Mouse (Mus musculus): ENCODE data around the gene 2410137M14Rik. TPM values are rescaled to one million over a fixed set of nuclear protein-coding genes. Genes with fewer than 3 reads are reported as not detected.
"Not testable (repeated sequence)": the region's sequence is repeated elsewhere in the genome, so short reads cannot be mapped to it uniquely, and the experiment has no call there.

2410137M14Rik gene
- not detected in 2 replicates for polyA plus RNA-seq (2015; fragmentation: Nextera tagmentation; extraction: Ambion mirVana)

DNA sequence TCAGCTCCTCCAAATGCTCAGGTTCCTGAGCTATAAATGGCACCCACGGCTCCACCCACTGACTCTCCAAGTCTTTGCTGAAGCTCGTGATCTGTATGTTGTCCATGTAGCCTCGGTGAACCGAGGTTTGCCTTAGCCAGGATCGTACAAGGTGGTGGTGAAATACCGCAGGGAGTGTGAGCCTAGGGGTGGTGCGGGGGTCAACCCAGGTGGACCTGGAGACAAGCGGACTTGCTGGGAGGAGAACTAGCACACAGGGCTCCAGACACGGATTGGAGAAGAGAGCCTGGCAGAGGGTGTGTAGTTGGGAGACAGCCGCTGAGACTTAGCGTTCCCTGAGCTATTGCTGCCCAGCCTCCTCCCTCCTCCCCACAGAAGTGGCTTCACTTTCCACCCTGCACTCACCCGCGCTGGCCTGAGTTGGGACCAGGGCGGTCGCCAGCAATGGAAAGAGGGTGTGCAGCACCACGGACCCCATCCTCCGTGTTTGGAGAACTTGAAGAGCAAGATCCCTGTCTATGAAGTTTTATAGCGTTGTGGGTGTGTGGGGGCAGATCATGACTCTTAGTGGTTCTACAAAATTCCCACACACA is at the start of gene 2410137M14Rik:
Gene 2410137M14Rik, minus strand, starts transcription at position 17 of the 593 bp plus-strand sequence.
- no peaks in the 10 kb centered on the region for H3K36me3 ChIP-seq
- WGBS, result 8% methylated on average over 18 of the region's 18 CpGs
- H3K9ac ChIP-seq, result no peak within 1 kb of the TSS
- no peaks in the 10 kb centered on the region for H3K9me3 ChIP-seq (replicated peaks)
- H3K4me2 ChIP-seq, result peak within 1 kb of the TSS; percentile 54
- H3K4me1 ChIP-seq, result peaks cover 21% of the 10 kb centered on the region
- H3K27me3 ChIP-seq, result peaks cover 4% of the 10 kb centered on the region
- peak within 1 kb of the TSS; percentile 22 for H3K4me3 ChIP-seq (replicated peaks)
- peak; percentile 54 for ATAC-seq (replicated peaks; ENCODE audit: low FRiP score)
- no peak within 1 kb of the TSS for H3K27ac ChIP-seq

DNA sequence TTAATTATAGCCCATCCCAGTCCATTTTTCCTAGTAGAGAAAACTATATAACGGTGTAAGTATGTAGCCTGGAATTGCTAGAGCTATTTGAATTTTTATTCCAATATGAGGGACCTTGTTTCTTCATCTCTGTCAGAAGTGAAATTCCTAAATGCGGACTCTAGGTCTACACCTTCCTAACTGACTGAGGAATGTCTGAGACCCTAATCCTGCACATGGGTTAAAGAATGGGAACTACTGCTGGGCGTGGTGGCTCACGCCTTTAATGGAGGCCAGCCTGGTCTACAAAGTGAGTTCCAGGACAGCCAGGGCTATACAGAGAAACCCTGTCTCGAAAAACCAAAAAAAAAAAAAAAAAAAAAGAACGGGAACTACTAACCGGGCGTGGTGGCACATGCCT is 48.1 kb upstream of the 2410137M14Rik start:
- Histone ChIP-seq H3K9ac (0 out of 2 replicates have a peak overlapping the region, but pooled peaks have one; percentile 47), H3K4me3 (replicated peaks) (peak overlapping the region; percentile 59), H3K36me3 (no peaks in the 10 kb centered on the region), H3K27ac (peak overlapping the region; percentile 95), H3K9me3 (replicated peaks) (no peaks in the 10 kb centered on the region), H3K4me2 (peak overlapping the region; percentile 62), H3K27me3 (no peaks in the 10 kb centered on the region), H3K4me1 (0 out of 2 replicates have a peak, but pooled peaks cover 11% of the 10 kb centered on the region)
- ATAC-seq (replicated peaks; ENCODE audit: low FRiP score), result peak; percentile 19; the same call in 1 of the 2 replicates
- 70% methylated on average over 8 of the region's 8 CpGs for WGBS

DNA sequence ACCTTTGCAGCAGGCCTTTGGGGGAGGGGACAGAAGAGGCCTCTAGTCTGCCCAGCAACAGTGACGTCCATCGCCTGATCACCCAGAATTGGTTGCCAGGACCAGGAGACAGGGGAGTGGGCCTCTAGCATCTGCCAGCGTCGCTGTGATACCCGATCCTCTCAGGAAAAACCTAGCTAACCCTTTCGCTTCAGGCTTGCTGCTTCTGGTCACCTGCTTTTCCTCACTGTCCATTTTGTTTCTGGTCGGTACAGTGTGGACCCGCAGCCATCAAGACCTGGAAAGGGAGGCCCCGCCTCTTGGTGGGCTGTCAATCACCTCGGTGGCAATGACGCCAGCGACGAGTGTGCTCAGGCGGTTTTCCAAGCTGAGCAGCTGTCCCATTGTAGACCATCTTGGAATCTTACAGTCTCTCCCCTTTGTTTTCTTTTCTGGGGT is 47.7 kb upstream of the 2410137M14Rik start:
- H3K4me2 ChIP-seq, result peak overlapping the region; percentile 62
- H3K27me3 ChIP-seq, result no peaks in the 10 kb centered on the region
- 0 out of 2 replicates have a peak, but pooled peaks cover 11% of the 10 kb centered on the region for H3K4me1 ChIP-seq
- H3K27ac ChIP-seq, result peak overlapping the region; percentile 95
- no peaks in the 10 kb centered on the region for H3K36me3 ChIP-seq
- peak; percentile 99 for ATAC-seq (replicated peaks; ENCODE audit: low FRiP score)
- 0% methylated on average over 14 of the region's 14 CpGs for WGBS
- no peaks in the 10 kb centered on the region for H3K9me3 ChIP-seq (replicated peaks)
- H3K9ac ChIP-seq, result peak overlapping the region; percentile 47; the same call in 1 of the 2 replicates
- peak overlapping the region; percentile 59 for H3K4me3 ChIP-seq (replicated peaks)

DNA sequence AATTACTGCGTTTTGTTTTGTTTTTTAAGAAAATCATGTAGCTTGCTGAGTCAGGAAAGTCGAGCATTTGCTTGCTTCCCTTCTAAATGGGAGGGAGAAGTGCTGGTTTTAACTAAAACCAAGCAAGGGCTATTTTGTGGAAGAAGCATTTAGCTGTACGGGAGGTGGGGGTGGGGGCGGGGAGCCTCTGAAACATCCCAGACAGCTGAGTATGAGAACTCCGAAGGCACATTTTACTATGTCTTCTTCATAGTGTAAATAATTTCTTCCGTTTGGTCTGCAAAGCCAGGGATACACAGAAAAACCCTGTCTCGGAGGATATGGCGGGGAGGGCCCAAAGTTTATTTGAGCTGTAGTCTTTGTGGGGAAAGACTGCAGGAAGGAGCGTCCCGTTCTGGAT is 47.2 kb upstream of the 2410137M14Rik start:
- Histone ChIP-seq H3K4me3 (replicated peaks) (peak overlapping the region; percentile 59), H3K27me3 (no peaks in the 10 kb centered on the region), H3K9me3 (replicated peaks) (no peaks in the 10 kb centered on the region), H3K27ac (peak overlapping the region; percentile 95), H3K4me1 (0 out of 2 replicates have a peak, but pooled peaks cover 11% of the 10 kb centered on the region), H3K4me2 (peak overlapping the region; percentile 62), H3K36me3 (no peaks in the 10 kb centered on the region), H3K9ac (peak overlapping the region; percentile 10; the same call in 1 of the 2 replicates)
- ATAC-seq (replicated peaks; ENCODE audit: low FRiP score), result peak; percentile 41
- WGBS, result 6% methylated on average over 10 of the region's 10 CpGs

DNA sequence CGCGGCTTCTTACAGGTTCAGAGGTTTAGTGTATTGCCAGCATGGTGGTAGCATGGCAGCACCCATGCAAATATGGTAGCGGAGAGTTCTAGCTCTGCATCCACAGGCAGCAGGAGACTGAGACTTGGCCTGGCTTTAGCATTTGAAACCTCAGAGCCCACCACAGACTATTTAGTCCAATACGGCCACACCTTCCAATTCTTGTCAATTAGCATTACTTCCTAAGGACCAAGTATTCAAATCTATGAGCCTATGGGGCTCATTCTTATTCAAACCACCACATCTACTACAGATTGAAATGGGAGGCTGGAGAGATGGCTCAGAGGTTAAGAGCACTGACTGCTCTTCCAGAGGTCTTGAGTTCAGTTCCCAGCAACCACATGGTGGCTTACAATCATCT is 46.4 kb upstream of the 2410137M14Rik start:
- Histone ChIP-seq H3K9me3 (replicated peaks) (no peaks in the 10 kb centered on the region), H3K27ac (peak overlapping the region; percentile 95; the same call in 1 of the 2 replicates), H3K9ac (no peak overlapping the region), H3K27me3 (no peaks in the 10 kb centered on the region), H3K4me2 (no peak overlapping the region), H3K36me3 (no peaks in the 10 kb centered on the region), H3K4me3 (replicated peaks) (no peak overlapping the region), H3K4me1 (0 out of 2 replicates have a peak, but pooled peaks cover 11% of the 10 kb centered on the region)
- ATAC-seq (replicated peaks; ENCODE audit: low FRiP score), result no peak
- WGBS, result 95% methylated on average over 4 of the region's 4 CpGs

DNA sequence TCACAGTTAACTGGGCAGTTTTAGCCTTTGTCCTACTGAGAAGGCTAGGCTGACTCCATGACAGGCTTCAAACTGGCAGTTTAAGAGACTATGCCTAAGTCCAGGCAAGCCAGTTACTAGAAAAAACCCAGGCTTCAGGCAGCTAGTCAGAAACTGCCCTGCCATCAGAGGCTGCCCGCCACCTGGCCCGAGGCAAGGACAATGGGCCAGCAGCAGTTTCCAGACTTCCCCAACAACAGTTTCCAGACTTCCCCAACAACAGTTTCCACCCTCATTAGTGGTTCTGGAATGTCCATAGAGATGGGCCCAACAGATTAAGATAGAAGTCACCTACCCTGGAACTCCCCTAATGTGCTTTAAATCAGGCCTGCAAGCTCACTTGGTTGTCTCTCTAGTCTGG is 45.4 kb upstream of the 2410137M14Rik start:
- no peak overlapping the region for H3K27ac ChIP-seq
- 0 out of 2 replicates have a peak, but pooled peaks cover 11% of the 10 kb centered on the region for H3K4me1 ChIP-seq
- 90% methylated on average over 2 of the region's 2 CpGs for WGBS
- H3K27me3 ChIP-seq, result no peaks in the 10 kb centered on the region
- no peaks in the 10 kb centered on the region for H3K36me3 ChIP-seq
- no peak overlapping the region for H3K4me2 ChIP-seq
- H3K9ac ChIP-seq, result no peak overlapping the region
- no peak overlapping the region for H3K4me3 ChIP-seq (replicated peaks)
- no peak for ATAC-seq (replicated peaks; ENCODE audit: low FRiP score)
- no peaks in the 10 kb centered on the region for H3K9me3 ChIP-seq (replicated peaks)

DNA sequence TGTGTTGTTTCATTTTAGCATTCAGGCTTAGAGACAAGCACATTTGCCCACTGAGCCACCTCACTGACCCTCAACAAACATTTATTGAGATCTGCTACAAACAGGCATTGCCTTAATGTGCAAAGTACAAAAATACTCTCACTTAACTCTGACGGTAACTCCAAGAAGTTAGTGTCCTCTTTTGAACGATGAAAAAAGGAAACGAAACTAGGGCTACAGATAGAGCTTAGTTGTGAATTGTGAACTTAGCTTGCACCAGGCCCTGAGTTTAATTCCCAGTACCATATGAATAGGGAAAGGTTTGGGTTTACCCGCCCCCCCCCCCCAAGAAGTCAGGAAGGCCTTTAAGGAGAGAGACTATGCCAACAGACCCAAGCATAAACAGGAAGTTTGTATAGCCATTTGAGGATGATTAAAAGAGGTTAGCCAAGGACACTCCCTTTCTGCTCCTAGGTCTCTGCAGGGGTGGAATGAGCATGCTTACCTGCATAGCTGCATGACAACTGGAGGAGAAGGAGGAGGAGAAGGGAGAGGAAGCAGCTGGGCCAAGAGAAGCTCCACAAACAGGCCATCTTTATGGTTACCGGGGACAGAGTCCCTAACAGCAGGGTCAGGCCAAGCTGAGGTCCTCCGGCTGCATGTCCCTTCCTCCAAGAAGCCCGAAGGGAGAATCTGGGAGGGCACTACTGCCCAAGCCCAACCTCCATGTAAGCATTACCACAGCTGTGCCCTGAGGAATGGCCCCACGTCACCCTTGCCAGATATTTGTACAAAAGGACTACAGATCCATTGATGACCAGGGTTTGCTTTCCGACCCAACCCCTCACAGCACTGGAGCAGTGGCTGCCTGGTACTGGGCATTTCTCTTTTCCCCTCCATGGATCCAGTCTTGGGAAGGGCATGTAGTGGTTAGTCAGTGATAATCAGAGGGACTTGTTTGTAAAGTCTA is 41.9 kb upstream of the 2410137M14Rik start, which contains the start of gene Mog:
Gene Mog, minus strand, starts transcription at position 771 of the 949 bp plus-strand sequence.
- Histone ChIP-seq H3K9ac (no peak within 1 kb of the TSS), H3K36me3 (no peaks in the 10 kb centered on the region), H3K4me3 (replicated peaks) (no peak within 1 kb of the TSS), H3K27ac (no peak within 1 kb of the TSS), H3K9me3 (replicated peaks) (no peaks in the 10 kb centered on the region), H3K27me3 (no peaks in the 10 kb centered on the region), H3K4me2 (no peak within 1 kb of the TSS), H3K4me1 (0 out of 2 replicates have a peak, but pooled peaks cover 2% of the 10 kb centered on the region)
- WGBS, result 74% methylated on average over 9 of the region's 9 CpGs
- no peak for ATAC-seq (replicated peaks; ENCODE audit: low FRiP score)

DNA sequence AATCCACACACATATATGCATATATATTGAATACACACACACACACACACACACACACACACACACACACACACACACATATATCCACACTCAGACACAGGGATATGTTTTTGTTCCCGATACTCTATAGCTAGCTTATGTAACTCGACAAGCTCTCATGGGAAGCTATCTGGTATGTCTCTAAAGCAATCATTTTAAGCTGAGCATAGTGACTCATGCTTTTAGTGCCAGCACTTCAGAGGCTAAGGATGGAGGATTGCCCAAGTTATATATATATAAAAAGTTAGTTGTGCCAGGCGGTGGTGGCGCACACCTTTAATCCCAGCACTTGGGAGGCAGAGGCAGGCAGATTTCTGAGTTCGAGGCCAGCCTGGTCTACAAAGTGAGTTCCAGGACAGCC is 38.2 kb upstream of the 2410137M14Rik start:
- ATAC-seq (replicated peaks; ENCODE audit: low FRiP score); H3K27ac ChIP-seq; H3K9me3 ChIP-seq (replicated peaks); H3K36me3 ChIP-seq; H3K9ac ChIP-seq; H3K27me3 ChIP-seq; H3K4me3 ChIP-seq (replicated peaks); H3K4me1 ChIP-seq; H3K4me2 ChIP-seq: not testable (repeated sequence)
- WGBS, result 93% methylated on average over 5 of the region's 5 CpGs

DNA sequence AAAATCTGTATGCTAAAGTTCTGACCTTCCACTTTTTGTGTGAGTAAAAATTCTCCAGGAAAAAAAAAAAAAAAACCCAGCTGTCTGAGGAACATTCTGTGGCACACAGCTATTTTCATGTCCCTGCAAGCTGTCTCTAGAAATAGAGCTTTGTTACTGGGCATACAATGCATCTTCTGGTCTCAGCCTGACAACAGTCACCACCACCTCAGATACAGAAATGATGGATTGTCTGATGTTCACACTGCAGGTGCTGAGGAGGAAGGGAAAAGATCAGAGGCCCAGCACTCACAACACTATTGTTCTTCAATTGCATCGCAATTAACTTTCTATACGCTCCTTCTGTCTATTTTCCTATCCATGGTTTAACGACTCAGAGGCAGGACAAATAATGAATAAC is 37.3 kb upstream of the 2410137M14Rik start:
- no peak for ATAC-seq (replicated peaks; ENCODE audit: low FRiP score)
- no peaks in the 10 kb centered on the region for H3K4me1 ChIP-seq
- H3K36me3 ChIP-seq, result no peaks in the 10 kb centered on the region
- H3K27me3 ChIP-seq, result no peaks in the 10 kb centered on the region
- 80% methylated on average over 3 of the region's 3 CpGs for WGBS
- no peaks in the 10 kb centered on the region for H3K9me3 ChIP-seq (replicated peaks)
- H3K4me3 ChIP-seq (replicated peaks), result no peak overlapping the region
- no peak overlapping the region for H3K9ac ChIP-seq
- no peak overlapping the region for H3K4me2 ChIP-seq
- no peak overlapping the region for H3K27ac ChIP-seq

DNA sequence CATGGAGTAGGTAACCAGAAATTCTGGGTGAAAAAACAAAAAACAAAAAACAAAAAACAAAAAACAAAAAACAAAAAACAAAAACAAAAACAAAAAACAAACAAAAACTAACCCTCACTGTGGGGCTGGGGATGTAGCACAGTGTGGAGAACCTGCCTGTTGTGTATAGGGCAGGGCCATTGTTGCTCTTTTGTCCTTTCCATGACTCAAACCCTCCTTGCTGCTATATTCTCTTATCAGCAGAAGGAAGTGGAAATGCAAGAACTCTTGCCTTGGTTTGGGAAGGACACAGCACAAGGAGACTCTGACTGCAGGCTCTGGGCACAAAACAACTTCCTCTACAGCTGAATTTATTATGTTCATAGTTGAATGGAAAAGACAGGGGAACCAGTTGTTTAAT is 35.3 kb upstream of the 2410137M14Rik start:
- Histone ChIP-seq H3K4me1 (peaks cover 4% of the 10 kb centered on the region; the same call in 1 of the 2 replicates), H3K9ac (no peak overlapping the region), H3K27ac (no peak overlapping the region), H3K9me3 (replicated peaks) (no peaks in the 10 kb centered on the region), H3K27me3 (no peaks in the 10 kb centered on the region), H3K4me2 (no peak overlapping the region), H3K36me3 (peaks cover 1% of the 10 kb centered on the region; the same call in 1 of the 2 replicates), H3K4me3 (replicated peaks) (no peak overlapping the region)
- ATAC-seq (replicated peaks; ENCODE audit: low FRiP score), result no peak

DNA sequence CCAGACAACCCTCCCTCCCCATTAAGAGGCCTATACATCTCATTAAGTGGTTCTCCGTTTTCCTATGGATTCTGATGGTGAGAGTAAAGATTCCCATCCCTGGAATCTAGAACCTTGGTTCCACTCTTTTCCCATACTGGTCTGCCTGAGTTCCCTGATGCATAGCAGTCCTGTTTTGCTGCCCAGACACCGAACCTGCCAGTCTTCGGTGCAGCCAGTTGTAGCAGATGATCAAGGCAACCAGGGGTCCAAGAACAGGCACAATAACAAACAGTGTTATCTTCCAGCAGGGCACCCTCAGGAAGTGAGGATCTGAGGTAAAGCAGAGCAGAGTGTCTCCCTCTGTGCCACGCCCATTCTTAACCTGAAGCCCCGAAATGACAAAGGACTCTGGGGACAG is 31.1 kb upstream of the 2410137M14Rik start:
- no peaks in the 10 kb centered on the region for H3K27me3 ChIP-seq
- H3K9me3 ChIP-seq (replicated peaks), result no peaks in the 10 kb centered on the region
- H3K4me2 ChIP-seq, result no peak overlapping the region
- peaks cover 4% of the 10 kb centered on the region; the same call in 1 of the 2 replicates for H3K4me1 ChIP-seq
- no peak overlapping the region for H3K27ac ChIP-seq
- 67% methylated on average over 5 of the region's 5 CpGs for WGBS
- peaks cover 42% of the 10 kb centered on the region for H3K36me3 ChIP-seq
- H3K4me3 ChIP-seq (replicated peaks), result no peak overlapping the region
- ATAC-seq (replicated peaks; ENCODE audit: low FRiP score), result no peak
- H3K9ac ChIP-seq, result no peak overlapping the region

DNA sequence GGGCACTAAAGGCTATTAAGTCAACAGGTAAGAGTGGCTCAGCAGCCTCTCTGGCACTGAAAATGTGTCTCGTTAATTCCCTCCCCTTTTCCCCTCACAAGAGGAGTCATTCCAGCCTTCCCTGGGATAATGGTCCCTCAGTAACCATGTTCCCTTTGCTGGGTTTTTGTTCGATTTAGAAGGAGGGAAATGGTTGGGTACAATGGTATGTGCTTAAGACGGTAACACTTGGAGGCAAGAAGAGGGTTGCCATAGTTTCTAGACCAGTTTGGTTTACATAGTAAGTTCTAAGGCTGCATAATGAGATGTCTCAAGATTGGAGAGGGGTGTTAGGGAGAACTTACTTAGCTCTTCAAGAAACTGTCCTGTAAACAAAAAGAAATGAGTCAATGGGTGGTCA is 30.7 kb upstream of the 2410137M14Rik start:
- Histone ChIP-seq H3K27me3 (no peaks in the 10 kb centered on the region), H3K36me3 (peaks cover 47% of the 10 kb centered on the region), H3K27ac (no peak overlapping the region), H3K9me3 (replicated peaks) (no peaks in the 10 kb centered on the region), H3K4me3 (replicated peaks) (no peak overlapping the region), H3K9ac (no peak overlapping the region), H3K4me2 (no peak overlapping the region), H3K4me1 (peaks cover 4% of the 10 kb centered on the region; the same call in 1 of the 2 replicates)
- 86% methylated on average over 3 of the region's 3 CpGs for WGBS
- no peak for ATAC-seq (replicated peaks; ENCODE audit: low FRiP score)
